Mouse (Mus musculus): ENCODE data around the gene Tgfb1.

Tgfb1 gene

DNA sequence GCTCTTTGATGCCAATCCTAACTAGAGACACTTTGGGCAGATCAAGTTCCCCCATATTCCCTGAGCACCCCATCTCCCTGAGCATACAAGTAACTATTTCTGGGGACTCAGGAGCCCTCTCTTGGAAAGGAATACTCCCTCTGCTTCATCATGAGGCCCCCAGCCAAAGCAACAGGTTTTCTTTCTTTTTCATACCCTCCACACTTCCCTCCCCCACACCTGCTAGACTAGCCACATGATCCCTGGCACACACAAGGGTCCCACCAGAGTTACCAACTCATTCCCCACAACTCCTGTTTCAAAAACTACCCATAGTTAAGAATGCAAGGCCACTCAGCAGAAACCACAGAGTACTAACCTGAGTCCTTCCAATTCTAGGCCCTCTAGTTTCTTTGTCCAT lies 66.3 kb downstream of the Tgfb1 start:
- DNase-seq = no peak

DNA sequence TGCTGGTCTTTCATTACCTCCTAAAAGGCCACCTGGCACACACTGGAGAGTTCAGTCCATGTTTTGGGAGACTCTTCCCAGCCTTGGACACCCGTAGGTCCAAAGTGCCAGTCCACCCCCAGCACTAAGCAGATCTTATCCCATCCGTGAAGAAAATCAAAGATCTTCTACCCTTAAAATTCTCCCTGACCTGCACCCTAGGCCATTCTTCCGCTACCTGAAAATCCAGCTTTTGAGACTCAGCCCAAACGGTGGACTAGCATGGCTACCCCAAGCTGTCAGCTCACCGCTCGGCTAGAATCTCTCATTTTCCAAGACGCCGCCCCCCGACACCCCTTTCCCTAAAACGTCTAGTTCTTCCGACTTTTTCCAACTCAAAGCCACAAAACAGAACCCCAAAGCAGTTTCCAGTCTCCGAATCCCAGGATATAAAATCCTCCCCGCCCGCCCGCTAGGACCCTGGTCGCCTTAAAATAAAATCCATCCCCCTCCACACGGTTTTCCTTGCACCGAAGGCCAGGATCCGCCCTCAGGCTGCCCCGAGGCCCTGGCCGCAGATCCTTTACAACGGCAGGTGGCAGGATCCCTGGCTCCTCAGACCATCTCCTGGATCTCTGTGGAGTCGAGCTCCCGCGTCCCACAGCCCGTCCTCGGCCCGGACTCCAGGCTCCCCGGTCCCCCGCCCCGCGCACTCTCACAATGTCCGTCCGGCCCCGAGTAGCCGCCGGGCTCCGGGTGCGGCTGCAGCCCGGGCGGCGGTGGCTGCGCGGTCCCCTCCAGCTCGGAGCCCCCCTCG lies 67.0 kb downstream of the Tgfb1 start:
- DNase-seq = peak in 1 of 2 experiments; percentile 53

- no peak for DNase-seq
These were observed 67.6 kb downstream of the Tgfb1 start for GRCm38 (mm10) chr7:25754439-25754737.

Data from cerebellum, postnatal 36 days (tissue).